Mouse (Mus musculus) left cerebral cortex, adult 18-20 months (tissue): ENCODE results near the gene Abca1. TPM values are rescaled to one million over a fixed set of nuclear protein-coding genes. Genes with fewer than 3 reads are reported as not detected.

Experiments used
- DNase-seq, 2 experiments: peaks; one replicate each; pipeline ENCODE4 v3.0.0; 2021 to 2022; ENCODE audit warnings: low spot score in 2 of 2, mixed read lengths in 1 of 2
- total RNA-seq, 2 experiments: library from RNA; stranded (reverse); gene quantifications; 2 replicates each; pipeline ENCODE4 v1.2.3; 2021

The Abca1 gene
- total RNA-seq, 2 experiments from 2014 or later, result 13.6 to 14.7 TPM

DNA sequence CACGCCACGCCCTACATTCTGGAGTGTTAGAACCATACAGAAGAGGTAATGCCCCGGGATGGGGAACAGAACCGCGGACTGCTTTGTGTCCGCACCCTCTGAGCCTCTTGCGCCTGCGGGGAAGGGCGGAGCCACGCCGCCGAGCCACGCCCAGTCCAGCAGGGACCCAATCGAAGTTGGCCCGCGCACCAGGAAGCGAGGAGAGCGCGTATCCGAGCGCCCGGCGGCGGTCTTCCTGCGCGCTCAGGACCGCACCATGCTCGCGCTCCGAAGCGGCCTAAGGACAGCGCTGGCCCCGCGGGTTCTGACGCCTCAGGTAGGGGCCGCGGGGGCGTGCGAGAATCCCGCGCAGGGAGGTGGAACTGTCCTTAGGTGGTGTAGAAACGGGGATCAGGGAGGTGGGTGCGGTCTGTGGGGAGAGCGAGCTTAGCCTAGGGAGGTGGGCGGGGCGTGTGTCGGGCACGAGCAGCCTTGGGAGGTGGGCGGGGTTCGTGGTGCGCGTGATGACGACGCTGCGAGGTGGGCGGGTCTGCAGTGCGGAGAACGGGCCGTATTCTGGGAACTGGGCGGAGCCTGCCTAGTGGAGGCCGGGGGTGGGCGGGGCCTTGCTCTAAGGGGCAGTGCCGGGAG, 147.8 kb downstream of the Abca1 start, which contains the start of gene Nipsnap3b:
Gene Nipsnap3b, plus strand, starts transcription at position 149 of the 630 bp plus-strand sequence.
- DNase-seq, result peak; percentile 93 to 94

DNA sequence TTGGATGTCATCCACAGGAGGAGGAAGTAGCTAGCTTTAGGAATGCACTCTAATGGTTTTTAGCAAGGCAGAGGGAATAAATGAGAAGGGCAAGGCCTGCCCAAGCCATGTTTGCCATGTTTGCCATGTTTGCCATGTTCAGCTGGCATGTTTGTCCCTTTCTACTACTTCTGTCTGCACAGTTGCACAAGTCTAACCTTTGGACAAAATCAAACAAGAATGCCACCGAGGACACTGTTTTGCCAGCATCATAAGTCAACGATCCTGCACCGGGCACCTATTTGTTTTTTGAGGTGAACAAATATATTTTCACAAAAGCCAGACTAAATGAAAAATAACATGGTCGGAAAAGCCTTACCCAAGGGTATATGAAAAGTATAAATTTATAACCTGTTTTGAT, 149.8 kb downstream of the Abca1 start:
- no peak for DNase-seq

- no peak for DNase-seq
Measured at GRCm38 (mm10) chr4:53009183-53009582, 150.5 kb downstream of the Abca1 start.

- no peak for DNase-seq
Measured at GRCm38 (mm10) chr4:53000154-53000553, 159.5 kb downstream of the Abca1 start.

- DNase-seq, result no peak
Measured at GRCm38 (mm10) chr4:52999449-52999848, 160.2 kb downstream of the Abca1 start.

DNA sequence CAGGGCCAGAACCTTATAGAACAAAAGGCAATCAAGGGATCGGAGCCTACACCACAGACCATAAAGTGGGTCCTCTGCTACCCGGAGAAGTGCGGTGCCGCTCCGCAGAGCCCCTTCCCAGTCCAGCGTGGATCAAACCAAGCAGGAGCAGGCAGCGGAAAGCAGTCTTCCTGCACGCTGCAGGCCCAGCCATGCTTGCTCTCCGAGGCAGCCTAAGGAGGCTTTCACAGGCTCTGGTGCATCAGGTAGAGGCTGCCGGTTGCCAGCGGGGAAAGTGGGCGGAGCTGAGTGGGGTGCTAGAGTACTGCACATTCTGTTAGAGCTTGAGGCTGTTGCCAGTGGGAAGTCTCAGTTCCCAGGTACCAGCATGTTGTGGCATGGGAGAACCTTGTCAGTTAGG, 170.4 kb downstream of the Abca1 start, which contains the start of gene Nipsnap3a:
Gene Nipsnap3a, plus strand, starts transcription at position 25 of the 400 bp plus-strand sequence.
- no peak for DNase-seq

DNA sequence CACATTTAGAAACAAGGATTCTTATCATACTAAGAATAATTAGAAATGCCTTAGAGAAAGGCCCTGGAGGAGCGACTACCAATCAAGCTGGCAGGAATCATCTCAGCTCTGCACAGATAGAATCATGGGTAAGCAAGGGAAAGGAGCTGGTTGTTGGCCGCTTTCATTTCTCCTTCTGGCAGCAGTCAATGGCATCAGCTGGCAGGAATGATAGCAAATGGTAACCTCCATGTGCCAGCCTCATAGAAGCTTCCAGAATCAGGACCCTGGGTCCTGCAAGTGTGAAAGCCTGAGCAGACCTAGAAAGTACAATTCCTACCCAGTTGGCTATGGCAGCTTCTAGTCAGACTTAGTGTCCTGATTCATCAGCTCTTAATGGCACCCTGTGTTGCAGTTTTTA, 173.4 kb downstream of the Abca1 start:
- no peak for DNase-seq

GRCm38 (mm10) chr4:52985216-52985615, 174.5 kb downstream of the Abca1 start:
- no peak for DNase-seq

Other genes starting within 250 kb of the Abca1 start
- gene Olfr272, start 240.7 kb downstream of the Abca1 start, total RNA-seq, result not detected
- gene Olfr270, start 195.3 kb downstream of the Abca1 start, total RNA-seq, result not detected
- gene Nipsnap3a, start 170.6 kb downstream of the Abca1 start, total RNA-seq, result not detected
- 10 to 100 TPM; 12.5 to 15.6 TPM for gene Nipsnap3b, start 148.0 kb downstream of the Abca1 start, total RNA-seq